Mouse (Mus musculus) heart, adult 2 months (tissue): ENCODE results near the gene Rps6ka1. TPM values are rescaled to one million over a fixed set of nuclear protein-coding genes. Genes with fewer than 3 reads are reported as not detected.

Source experiments
- DNase-seq, 2 experiments: peaks; one replicate each; pipeline ENCODE4 v3.0.0; 2021
- H3K27ac ChIP-seq: fragments of 200-600 bp; 2 replicates; pipeline ENCODE4 v1.8.1; 2022
- H3K27me3 ChIP-seq: fragments of 200-500 bp; 2 replicates; pipeline ENCODE4 v1.6.1; 2012; ENCODE audit warnings: mild to moderate bottlenecking, low read length, inconsistent platforms, mixed read lengths; ENCODE audit not compliant: control insufficient read depth, insufficient read depth
- H3K36me3 ChIP-seq: fragments of 200-500 bp; 2 replicates; pipeline ENCODE4 v1.6.1; 2012; ENCODE audit warnings: low read length, inconsistent platforms; ENCODE audit not compliant: control insufficient read depth, insufficient read depth
- H3K4me1 ChIP-seq: fragments of 200-500 bp; 2 replicates; pipeline ENCODE4 v1.6.1; 2011; ENCODE audit warnings: low read length; ENCODE audit not compliant: control insufficient read depth, insufficient read depth
- H3K4me3 ChIP-seq: fragments of 200-600 bp; 2 replicates; pipeline ENCODE4 v1.8.1; 2022
- H3K79me2 ChIP-seq: fragments of 200-500 bp; replicated peaks from 2 replicates; pipeline ENCODE4 v1.6.1; 2012; ENCODE audit warnings: mild to moderate bottlenecking, inconsistent platforms, low read length, moderate library complexity, mixed read lengths; ENCODE audit not compliant: control insufficient read depth, insufficient read depth
- H3K9ac ChIP-seq: fragments of 200-500 bp; 2 replicates; pipeline ENCODE4 v1.6.1; 2012; ENCODE audit warnings: low read depth, mild to moderate bottlenecking, control low read depth, inconsistent platforms, low read length, mixed read lengths
- CTCF ChIP-seq: fragments of 200-600 bp; IDR thresholded peaks from 2 replicates; pipeline ENCODE4 v1.8.1; 2022; ENCODE audit warnings: antibody characterized with exemption, mild to moderate bottlenecking, moderate library complexity
- EP300 ChIP-seq: fragments of 200-500 bp; IDR thresholded peaks from 2 replicates; pipeline ENCODE4 v1.6.1; 2011; ENCODE audit warnings: low read depth, low read length, control low read depth; ENCODE audit not compliant: insufficient read depth
- POLR2A ChIP-seq: fragments of 200-500 bp; IDR thresholded peaks from 2 replicates; pipeline ENCODE4 v1.6.1; 2011; ENCODE audit warnings: mild to moderate bottlenecking, low read depth, low read length, control low read depth; ENCODE audit not compliant: insufficient read depth
- WGBS: fragments of 180-500 bp; shearing (Covaris S2); methylation state at CpG from one replicate; pipeline ENCODE4 v1.1.7; 2018; 5-methylcytosine and 5-hydroxymethylcytosine counted together
- intact Hi-C: fragments of 180-260 bp; cut with DNase I; formaldehyde crosslinking; loops from one replicate; pipeline ENCODE4 v1.15.1; 2025
- polyA plus RNA-seq: library from polyadenylated mRNA; depleted of rRNA; stranded (reverse); fragments of >200 nt; gene quantifications from 2 replicates; pipeline ENCODE4 v1.2.3, GENCODE M21; 2012
- total RNA-seq, 2 experiments: library from RNA; stranded (reverse); gene quantifications; 2 replicates each; pipeline ENCODE4 v1.2.3; 2021

The Rps6ka1 gene
- total and polyA plus RNA-seq, 3 experiments, result 4.4 to 7.1 (median 4.8) TPM

DNA sequence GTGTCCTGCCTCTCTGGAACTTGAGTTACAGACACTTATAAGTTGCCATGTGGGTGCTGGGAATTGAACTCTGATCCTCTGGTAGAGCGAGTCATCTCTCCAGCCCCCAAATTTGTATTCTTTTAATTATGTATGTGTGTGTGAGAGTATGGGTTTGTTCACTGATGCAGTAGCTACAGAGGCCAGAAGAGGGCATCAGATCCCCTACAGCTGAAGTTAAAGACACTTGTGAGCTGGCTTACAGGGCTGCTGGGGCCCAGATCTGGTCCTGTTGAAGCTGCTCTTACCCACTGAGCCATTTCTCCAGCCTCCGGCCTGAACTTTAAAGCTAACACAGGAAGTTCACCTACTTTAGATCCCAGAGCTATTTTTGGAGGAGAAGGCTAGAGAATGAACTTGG lies 14.9 kb upstream of the Rps6ka1 start:
- 93% methylated on average over 2 of the region's 2 CpGs for WGBS
- intact Hi-C loops, result no loop called here
- no peak for TF ChIP-seq POLR2A
- TF ChIP-seq EP300, result no peak
- peak; percentile 25; the same call in 1 of the 2 replicates for TF ChIP-seq CTCF

GRCm38 (mm10) chr4:133900887-133901286 lies 13.3 kb upstream of the Rps6ka1 start:
- no peak for DNase-seq
- H3K27me3 ChIP-seq, result no peaks in the 10 kb centered on the region
- no peak overlapping the region for H3K9ac ChIP-seq
- no peak for TF ChIP-seq POLR2A
- intact Hi-C loops, result no loop called here
- no peaks in the 10 kb centered on the region for H3K36me3 ChIP-seq
- WGBS, result 82% methylated on average over 6 of the region's 6 CpGs
- H3K79me2 ChIP-seq, result no peaks in the 10 kb centered on the region
- no peak overlapping the region for H3K4me3 ChIP-seq
- no peaks in the 10 kb centered on the region for H3K4me1 ChIP-seq
- no peak overlapping the region for H3K27ac ChIP-seq

More for the DNA sequence above, 14.9 kb upstream of the Rps6ka1 start:
- H3K27me3 ChIP-seq, result no peaks in the 10 kb centered on the region
- H3K79me2 ChIP-seq, result no peaks in the 10 kb centered on the region
- no peak for DNase-seq
- H3K36me3 ChIP-seq, result no peaks in the 10 kb centered on the region
- no peak overlapping the region for H3K9ac ChIP-seq
- no peak overlapping the region for H3K27ac ChIP-seq
- H3K4me1 ChIP-seq, result no peaks in the 10 kb centered on the region
- H3K4me3 ChIP-seq, result no peak overlapping the region

GRCm38 (mm10) chr4:133900352-133900751 lies 12.8 kb upstream of the Rps6ka1 start:
- DNase-seq, result no peak
- H3K36me3 ChIP-seq, result no peaks in the 10 kb centered on the region
- no peak overlapping the region for H3K9ac ChIP-seq
- 89% methylated on average over 6 of the region's 6 CpGs for WGBS
- no peaks in the 10 kb centered on the region for H3K27me3 ChIP-seq
- intact Hi-C loops, result no loop called here
- no peak overlapping the region for H3K4me3 ChIP-seq
- H3K27ac ChIP-seq, result no peak overlapping the region
- H3K79me2 ChIP-seq, result no peaks in the 10 kb centered on the region
- no peak for TF ChIP-seq CTCF
- TF ChIP-seq EP300, result no peak
- TF ChIP-seq POLR2A, result no peak
- no peaks in the 10 kb centered on the region for H3K4me1 ChIP-seq

DNA sequence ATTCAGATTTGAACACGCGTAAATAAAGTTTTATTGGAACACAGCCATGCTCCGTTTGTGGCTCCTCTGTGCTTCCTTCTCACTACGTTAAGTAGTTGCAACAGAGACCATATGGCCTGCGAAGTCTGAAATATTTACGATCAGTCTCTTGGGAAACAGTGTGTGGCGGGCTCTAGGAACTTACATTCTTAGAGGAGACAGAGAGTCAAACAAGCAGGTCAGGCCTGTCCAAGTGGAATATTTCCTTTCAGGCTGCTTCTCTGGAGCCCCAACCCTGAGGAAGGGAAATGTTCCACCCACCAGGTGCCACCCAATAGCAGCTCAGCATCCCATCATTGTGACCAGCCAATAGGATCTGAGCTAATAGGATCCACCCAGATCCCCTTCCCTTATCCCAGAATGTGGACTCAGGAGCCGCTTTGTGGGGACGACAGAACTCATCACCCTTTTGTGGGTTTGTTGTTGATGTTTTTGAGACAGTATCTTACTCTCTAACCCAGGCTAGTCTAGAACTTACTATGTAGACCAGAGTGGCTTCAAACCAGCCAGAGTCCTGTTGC lies 11.7 kb upstream of the Rps6ka1 start:
- Histone ChIP-seq H3K4me3 (no peak overlapping the region), H3K9ac (no peak overlapping the region), H3K27me3 (no peaks in the 10 kb centered on the region), H3K36me3 (no peaks in the 10 kb centered on the region), H3K4me1 (no peaks in the 10 kb centered on the region), H3K27ac (no peak overlapping the region), H3K79me2 (no peaks in the 10 kb centered on the region)
- no peak for DNase-seq
- no peak for TF ChIP-seq EP300
- no peak for TF ChIP-seq POLR2A
- no peak for TF ChIP-seq CTCF
- intact Hi-C loops, result no loop called here
- WGBS, result 67% methylated on average over 9 of the region's 9 CpGs

DNA sequence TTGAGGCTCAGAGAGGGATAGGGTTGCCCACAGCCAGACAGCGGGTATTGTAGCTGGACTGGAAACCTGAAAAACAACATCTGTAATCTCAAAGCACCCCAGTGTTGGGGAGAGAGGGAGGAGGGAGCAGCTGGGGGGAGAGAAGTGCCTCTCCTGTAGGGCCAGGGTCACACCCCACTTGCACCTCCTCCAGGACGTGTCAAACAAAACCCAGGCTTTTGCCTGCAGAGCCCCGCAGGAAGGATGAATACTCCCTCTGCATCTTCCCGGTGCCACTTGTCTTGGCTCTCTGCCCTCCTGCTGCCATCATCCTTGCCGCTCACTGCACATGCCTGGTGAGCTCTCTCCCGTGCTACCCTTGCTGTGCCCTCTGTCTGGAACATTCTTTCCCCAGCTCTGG lies 10.6 kb upstream of the Rps6ka1 start:
- no peak overlapping the region for H3K9ac ChIP-seq
- no peaks in the 10 kb centered on the region for H3K4me1 ChIP-seq
- TF ChIP-seq EP300 (no peak), POLR2A (no peak), CTCF (no peak)
- H3K79me2 ChIP-seq, result no peaks in the 10 kb centered on the region
- H3K27ac ChIP-seq, result no peak overlapping the region
- 27% methylated on average over 6 of the region's 6 CpGs for WGBS
- no peaks in the 10 kb centered on the region for H3K36me3 ChIP-seq
- H3K4me3 ChIP-seq, result no peak overlapping the region
- no peak for DNase-seq
- H3K27me3 ChIP-seq, result no peaks in the 10 kb centered on the region
- intact Hi-C loops, result no loop called here

DNA sequence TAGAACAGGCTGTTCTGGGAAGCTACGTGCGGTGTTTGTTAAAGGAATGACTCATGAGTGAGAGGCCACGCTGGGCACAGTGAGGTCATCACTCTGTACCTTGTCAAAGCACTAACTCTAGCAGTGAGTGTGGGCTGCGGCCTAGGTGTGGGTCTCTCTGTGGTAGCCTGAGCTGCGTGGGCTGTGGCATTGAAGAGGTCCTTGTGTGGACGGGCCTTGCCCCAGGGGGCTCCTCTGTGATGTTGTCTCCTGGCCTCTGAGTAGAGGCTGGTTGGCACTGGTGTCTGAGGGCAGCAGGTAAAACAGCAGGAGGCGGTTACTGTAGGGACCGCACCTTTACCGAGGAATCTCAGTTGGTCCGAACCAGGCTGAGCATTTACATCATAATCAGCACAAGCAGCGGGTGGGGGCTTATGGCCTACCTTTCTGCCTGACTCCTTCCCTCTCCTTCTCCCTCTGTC lies 9.9 kb upstream of the Rps6ka1 start:
- intact Hi-C loops, result no loop called here
- no peaks in the 10 kb centered on the region for H3K4me1 ChIP-seq
- H3K36me3 ChIP-seq, result no peaks in the 10 kb centered on the region
- H3K4me3 ChIP-seq, result no peak overlapping the region
- no peak overlapping the region for H3K9ac ChIP-seq
- no peak overlapping the region for H3K27ac ChIP-seq
- H3K79me2 ChIP-seq, result no peaks in the 10 kb centered on the region
- no peak for DNase-seq
- TF ChIP-seq EP300 (no peak), CTCF (no peak), POLR2A (no peak)
- H3K27me3 ChIP-seq, result no peaks in the 10 kb centered on the region
- WGBS, result 80% methylated on average over 11 of the region's 11 CpGs
